Mouse (Mus musculus): ENCODE measurements at regions not wholly inside any gene's neighbourhood (a gene's known extent, or its start where the extent isn't known, plus 50 kb on each side); places are given as distances from the start of the nearest gene placed in this dataset.

- no peak for DNase-seq
Observed at GRCm38 (mm10) chr5:97222489-97223237, 111.3 kb upstream of the Paqr3 start.

GRCm38 (mm10) chr5:97218712-97219111 lies 107.3 kb upstream of the Paqr3 start:
- no peak for DNase-seq

GRCm38 (mm10) chr5:97205606-97206005 lies 94.2 kb upstream of the Paqr3 start:
- DNase-seq: no peak

GRCm38 (mm10) chr5:97204337-97204736 lies 92.9 kb upstream of the Paqr3 start:
- DNase-seq: no peak

GRCm38 (mm10) chr5:97203646-97204045 lies 92.2 kb upstream of the Paqr3 start:
- no peak for DNase-seq

GRCm38 (mm10) chr5:97202557-97202956 lies 91.2 kb upstream of the Paqr3 start:
- DNase-seq: no peak

- no peak for DNase-seq
Observed at GRCm38 (mm10) chr5:97200655-97201054, 89.3 kb upstream of the Paqr3 start.

- no peak for DNase-seq
Observed at GRCm38 (mm10) chr5:97195281-97195660, 83.9 kb upstream of the Paqr3 start.

- no peak for DNase-seq
Observed at GRCm38 (mm10) chr5:97194656-97195280, 83.4 kb upstream of the Paqr3 start.

GRCm38 (mm10) chr5:97192656-97193055 lies 81.3 kb upstream of the Paqr3 start:
- DNase-seq: no peak

GRCm38 (mm10) chr5:97190695-97191094 lies 79.3 kb upstream of the Paqr3 start:
- DNase-seq: no peak

- no peak for DNase-seq
Observed at GRCm38 (mm10) chr5:97184512-97184911, 73.1 kb upstream of the Paqr3 start.

GRCm38 (mm10) chr5:97181249-97181648 lies 69.9 kb upstream of the Paqr3 start:
- no peak for DNase-seq

GRCm38 (mm10) chr5:97174446-97174845 lies 63.0 kb upstream of the Paqr3 start:
- DNase-seq: no peak

GRCm38 (mm10) chr5:97167401-97168249 lies 56.2 kb upstream of the Paqr3 start:
- DNase-seq: no peak

- DNase-seq: no peak
Observed at GRCm38 (mm10) chr5:97166128-97166883, 54.9 kb upstream of the Paqr3 start.

Data from heart, adult 11 months (tissue).